Mouse (Mus musculus) forebrain, postnatal 0 days (tissue): ENCODE results near the gene Enox1. TPM values are rescaled to one million over a fixed set of nuclear protein-coding genes. Genes with fewer than 3 reads are reported as not detected.

ENCODE experiments used
- ATAC-seq: fragments of 200-750 bp; cut with Nextera tagmentation; 2 replicates; pipeline ENCODE4 v1.8.0; 2017; ENCODE audit warnings: mild to moderate bottlenecking, moderate library complexity
- DNase-seq: peaks from one replicate; pipeline ENCODE4 v3.0.0-alpha.2; 2015
- H3K27ac ChIP-seq: fragments of 300-500 bp; sonication (generic); 2 replicates; pipeline ENCODE4 v1.5.1; 2014; ENCODE audit warnings: low read depth, mild to moderate bottlenecking, antibody characterized with exemption, low read length, moderate library complexity, mixed read lengths
- H3K27me3 ChIP-seq: fragments of 300-500 bp; sonication (generic); 2 replicates; pipeline ENCODE4 v1.6.1; 2014; ENCODE audit warnings: mild to moderate bottlenecking, low read length, mixed read lengths; ENCODE audit not compliant: insufficient read depth
- H3K36me3 ChIP-seq: fragments of 300-500 bp; sonication (generic); 2 replicates; pipeline ENCODE4 v1.6.1; 2014; ENCODE audit warnings: mild to moderate bottlenecking, moderate library complexity; ENCODE audit not compliant: insufficient read depth
- H3K4me1 ChIP-seq: fragments of 300-500 bp; sonication (generic); 2 replicates; pipeline ENCODE4 v1.6.1; 2014; ENCODE audit warnings: antibody characterized with exemption; ENCODE audit not compliant: insufficient read depth
- H3K4me2 ChIP-seq: fragments of 300-500 bp; sonication (generic); 2 replicates; pipeline ENCODE4 v1.6.1; 2014; ENCODE audit warnings: low read depth, mild to moderate bottlenecking, moderate library complexity
- H3K4me3 ChIP-seq: fragments of 300-500 bp; sonication (generic); 2 replicates; pipeline ENCODE4 v1.5.1; 2014; ENCODE audit warnings: low read depth, low read length, mixed read lengths
- H3K9ac ChIP-seq: fragments of 300-500 bp; sonication (generic); 2 replicates; pipeline ENCODE4 v1.6.1; 2014; ENCODE audit warnings: mild to moderate bottlenecking
- H3K9me3 ChIP-seq: fragments of 300-500 bp; sonication (generic); 2 replicates; pipeline ENCODE4 v1.6.1; 2016; ENCODE audit warnings: low read length
- CTCF ChIP-seq: sonication (generic); IDR thresholded peaks from 2 replicates; pipeline ENCODE4 v1.5.1; 2016; ENCODE audit warnings: antibody characterized with exemption, control low read depth, low read depth
- WGBS: fragments of 180-500 bp; shearing (Covaris S2); extraction: QIAGEN DNeasy Blood & Tissue Kit; methylation state at CpG from one replicate; pipeline ENCODE4 v1.1.7; 2014; 5-methylcytosine and 5-hydroxymethylcytosine counted together
- polyA plus RNA-seq: library from polyadenylated mRNA; unstranded; fragments of >200 nt; fragmentation: Nextera tagmentation; extraction: Ambion mirVana; gene quantifications from 2 replicates; pipeline ENCODE4 v1.2.1, GENCODE M21; 2015
- total RNA-seq: library from RNA; depleted of rRNA; stranded (reverse); fragments of >200 nt; gene quantifications from 2 replicates; pipeline ENCODE4 v1.2.3, GENCODE M21; 2014

Gene Enox1
- total and polyA plus RNA-seq, 2 experiments from 2014 or later = 39.9 to 61.8 TPM

DNA sequence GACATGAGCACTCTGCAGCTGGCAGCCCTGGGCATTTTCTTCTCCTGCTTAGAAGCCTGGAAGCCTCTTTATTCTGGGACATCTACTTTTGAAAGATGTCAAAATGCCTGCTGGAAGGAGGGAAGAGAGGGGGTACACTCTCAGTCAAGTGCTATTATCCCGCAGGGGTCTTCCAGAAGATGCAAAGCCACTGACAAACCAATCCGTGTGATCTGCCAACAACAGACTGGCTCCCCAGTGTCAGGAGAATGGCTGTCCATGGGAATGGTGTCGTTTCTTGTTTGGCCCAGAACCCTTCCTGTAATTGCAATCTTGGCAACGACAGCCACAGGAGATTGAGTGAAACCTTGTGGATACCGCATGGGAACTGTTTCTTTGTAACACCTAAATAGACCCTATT is 390.8 kb downstream of the Enox1 start:
- Histone ChIP-seq H3K27me3 (no peaks in the 10 kb centered on the region), H3K36me3 (no peaks in the 10 kb centered on the region), H3K4me3 (no peak overlapping the region), H3K4me2 (no peak overlapping the region), H3K4me1 (peaks cover 4% of the 10 kb centered on the region; the same call in 1 of the 2 replicates), H3K9me3 (no peaks in the 10 kb centered on the region), H3K27ac (no peak overlapping the region), H3K9ac (no peak overlapping the region)
- DNase-seq (no peak), ATAC-seq (peak; percentile 51; the same call in 1 of the 2 replicates)
- TF ChIP-seq CTCF = no peak
- WGBS = 56% methylated on average over 5 of the region's 5 CpGs

DNA sequence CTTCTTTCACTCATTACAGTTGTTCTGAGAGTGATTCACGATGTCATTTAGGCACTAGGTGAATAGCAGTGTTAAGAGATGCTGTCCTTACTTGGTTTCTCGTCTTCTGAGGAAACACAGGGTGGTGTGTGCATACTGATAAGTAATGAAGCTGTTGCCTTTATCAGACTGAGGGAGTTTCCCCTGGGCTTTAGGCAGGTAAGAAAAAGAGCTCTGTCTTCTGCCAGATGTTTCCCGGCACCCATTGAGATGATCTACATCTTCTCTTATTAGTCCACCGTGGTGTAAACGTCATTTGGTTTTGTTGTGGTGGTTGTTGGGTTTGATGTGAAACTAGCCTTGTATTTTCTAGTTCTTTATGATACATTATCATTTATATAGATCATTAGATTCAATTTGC is 392.4 kb downstream of the Enox1 start:
- TF ChIP-seq CTCF = no peak
- H3K36me3 ChIP-seq = no peaks in the 10 kb centered on the region
- H3K9me3 ChIP-seq = no peaks in the 10 kb centered on the region
- H3K27me3 ChIP-seq = no peaks in the 10 kb centered on the region
- ATAC-seq (no peak), DNase-seq (no peak)
- H3K4me2 ChIP-seq = no peak overlapping the region
- WGBS = 93% methylated on average over 5 of the region's 5 CpGs
- no peak overlapping the region for H3K4me3 ChIP-seq
- no peak overlapping the region for H3K9ac ChIP-seq
- H3K27ac ChIP-seq = no peak overlapping the region
- peaks cover 4% of the 10 kb centered on the region; the same call in 1 of the 2 replicates for H3K4me1 ChIP-seq

DNA sequence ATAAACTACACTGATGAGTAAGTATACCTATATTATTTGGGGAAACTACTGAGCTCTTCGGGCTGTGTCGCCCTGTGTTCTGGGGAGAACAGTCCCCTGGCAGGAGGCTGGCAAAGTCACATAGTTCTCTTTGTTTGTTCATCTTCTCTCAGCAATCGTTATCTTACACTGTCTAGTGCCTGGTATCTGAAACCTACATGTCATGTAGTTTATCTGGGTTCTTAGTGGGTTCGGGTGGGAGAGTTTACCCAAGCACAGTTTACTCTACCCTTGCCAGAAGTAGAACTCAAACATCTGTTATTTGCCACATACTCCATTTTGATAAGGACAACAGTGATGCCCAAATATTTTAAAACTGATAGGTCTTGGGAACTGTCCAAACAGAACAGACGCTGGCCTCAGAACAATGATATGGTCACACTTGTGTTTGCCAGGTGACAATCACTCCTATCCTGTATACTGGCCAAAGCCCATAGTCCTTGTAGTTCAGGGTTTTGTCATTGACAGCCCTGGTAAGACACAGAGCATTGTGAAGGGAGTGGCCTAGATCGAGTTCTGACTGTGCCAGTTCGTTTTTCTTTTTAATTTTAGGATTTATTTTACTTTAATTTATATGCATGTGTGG is 401.0 kb downstream of the Enox1 start:
- no peak for DNase-seq

DNA sequence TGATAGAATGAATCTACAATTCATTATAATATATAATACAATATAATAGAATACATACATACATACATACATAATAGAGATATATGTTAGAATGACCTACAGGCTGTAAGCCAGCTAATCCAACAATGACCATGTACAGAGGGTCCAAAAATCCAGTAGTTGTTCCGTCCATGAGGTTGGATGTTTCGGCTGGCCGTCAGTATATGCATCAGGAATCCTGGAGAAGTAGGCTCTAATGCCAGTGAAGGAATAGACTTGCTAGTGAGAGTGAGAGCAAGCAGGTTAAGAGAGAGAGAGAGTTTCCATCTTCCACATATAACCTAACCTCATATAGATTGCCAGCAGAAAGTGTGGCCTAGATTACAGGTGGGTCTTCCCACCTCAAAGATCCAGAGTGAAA is 402.3 kb downstream of the Enox1 start:
- Histone ChIP-seq H3K27ac (no peak overlapping the region), H3K9me3 (no peaks in the 10 kb centered on the region), H3K4me2 (no peak overlapping the region), H3K36me3 (no peaks in the 10 kb centered on the region), H3K27me3 (no peaks in the 10 kb centered on the region), H3K4me1 (no peaks in the 10 kb centered on the region), H3K9ac (no peak overlapping the region), H3K4me3 (no peak overlapping the region)
- TF ChIP-seq CTCF = no peak
- ATAC-seq = no peak
- 97% methylated on average over 3 of the region's 3 CpGs for WGBS
- DNase-seq = no peak

More for the DNA sequence above, 401.0 kb downstream of the Enox1 start:
- peak; percentile 20; the same call in 1 of the 2 replicates for ATAC-seq
- no peak overlapping the region for H3K4me3 ChIP-seq
- H3K9me3 ChIP-seq = no peaks in the 10 kb centered on the region
- no peaks in the 10 kb centered on the region for H3K4me1 ChIP-seq
- no peaks in the 10 kb centered on the region for H3K27me3 ChIP-seq
- 69% methylated on average over 7 of the region's 7 CpGs for WGBS
- no peak overlapping the region for H3K27ac ChIP-seq
- no peak overlapping the region for H3K9ac ChIP-seq
- no peak for TF ChIP-seq CTCF
- no peak overlapping the region for H3K4me2 ChIP-seq
- no peaks in the 10 kb centered on the region for H3K36me3 ChIP-seq

DNA sequence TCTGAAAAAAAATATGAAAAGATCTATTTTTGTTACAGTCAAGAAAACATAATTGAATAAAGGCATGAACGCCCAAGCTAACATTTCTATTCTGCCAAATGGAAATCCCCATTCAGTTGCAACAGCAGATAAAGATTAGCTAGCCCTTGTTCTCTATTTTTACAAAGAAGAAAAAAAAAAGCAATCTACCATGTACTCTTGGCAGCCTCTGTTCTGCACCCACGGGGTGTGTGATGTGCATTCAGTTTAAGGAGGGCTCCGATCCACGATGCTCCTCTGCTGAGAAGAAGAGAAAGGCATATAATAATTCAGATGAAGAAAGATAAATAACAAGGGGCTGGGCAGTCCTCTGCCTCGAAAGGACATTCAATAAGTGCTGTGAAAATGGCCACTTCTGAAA is 403.2 kb downstream of the Enox1 start:
- WGBS = 52% methylated on average over 5 of the region's 5 CpGs

DNA sequence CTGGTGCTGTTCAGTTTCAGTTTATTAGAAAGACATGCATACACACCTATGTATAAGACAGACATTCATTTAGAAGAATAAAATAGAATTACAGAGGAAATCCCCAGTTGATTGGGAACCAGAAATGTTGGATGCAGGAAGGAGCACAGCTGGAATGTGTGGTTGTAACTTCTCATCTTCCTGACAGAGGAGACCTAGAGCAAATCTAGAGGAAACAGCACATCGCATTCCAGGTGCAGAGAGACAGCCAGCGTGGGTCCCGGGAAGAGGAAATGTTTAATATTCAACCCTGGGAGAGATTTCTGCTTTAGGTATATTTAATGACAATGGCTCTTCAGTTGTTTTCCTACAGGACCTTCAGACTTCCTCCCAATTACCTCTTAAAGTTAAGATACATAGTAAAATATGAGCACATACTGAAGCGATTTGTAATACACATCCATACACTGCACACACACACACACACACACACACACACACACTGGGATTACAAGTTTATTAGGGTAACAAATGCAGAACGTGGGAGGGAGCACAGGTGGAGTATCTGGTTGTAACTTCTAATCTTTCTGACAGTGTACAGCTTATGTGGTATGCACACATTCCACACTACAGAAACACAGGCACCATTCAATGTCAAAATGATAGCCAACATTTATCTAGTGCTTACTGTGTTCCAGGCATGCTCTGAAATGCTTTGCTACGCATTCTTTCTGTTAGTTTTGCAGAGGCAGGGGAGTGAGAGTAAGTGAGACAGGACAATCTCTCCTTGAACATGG is 405.4 kb downstream of the Enox1 start:
- ATAC-seq = no peak
- TF ChIP-seq CTCF = no peak
- no peak for DNase-seq
- Histone ChIP-seq H3K4me1 (no peaks in the 10 kb centered on the region), H3K27me3 (no peaks in the 10 kb centered on the region), H3K9ac (no peak overlapping the region), H3K36me3 (no peaks in the 10 kb centered on the region), H3K4me2 (no peak overlapping the region), H3K27ac (no peak overlapping the region), H3K4me3 (no peak overlapping the region), H3K9me3 (no peaks in the 10 kb centered on the region)
- 81% methylated on average over 6 of the region's 6 CpGs for whole genome bisulfite sequencing

More for the DNA sequence above, 403.2 kb downstream of the Enox1 start:
- Histone ChIP-seq H3K36me3 (no peaks in the 10 kb centered on the region), H3K4me1 (no peaks in the 10 kb centered on the region), H3K4me3 (no peak overlapping the region), H3K4me2 (no peak overlapping the region), H3K9me3 (no peaks in the 10 kb centered on the region), H3K27me3 (no peaks in the 10 kb centered on the region), H3K27ac (no peak overlapping the region), H3K9ac (no peak overlapping the region)
- no peak for ATAC-seq
- no peak for DNase-seq
- no peak for TF ChIP-seq CTCF

DNA sequence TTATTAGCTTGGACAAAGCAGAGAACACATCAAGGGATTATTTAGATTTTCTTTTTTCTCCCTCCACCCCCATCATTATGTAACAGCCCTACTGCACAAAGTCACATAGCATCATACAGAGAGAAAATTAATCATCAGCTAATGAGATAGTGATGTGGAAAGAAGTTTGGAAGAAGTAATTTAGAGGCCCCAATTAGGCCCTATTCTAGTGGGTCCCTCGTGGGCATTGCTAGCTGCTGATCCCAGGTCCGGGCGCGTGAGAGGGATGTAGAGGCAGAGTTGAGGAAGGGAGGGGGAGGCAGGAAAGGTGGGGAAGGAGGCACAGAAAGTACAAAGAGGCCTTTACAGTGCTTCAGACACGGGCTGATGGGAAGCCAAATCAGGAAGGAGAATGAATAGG is 407.4 kb downstream of the Enox1 start:
- H3K4me2 ChIP-seq = no peak overlapping the region
- H3K4me3 ChIP-seq = no peak overlapping the region
- no peak for TF ChIP-seq CTCF
- no peaks in the 10 kb centered on the region for H3K9me3 ChIP-seq
- no peak overlapping the region for H3K27ac ChIP-seq
- ATAC-seq (no peak), DNase-seq (no peak)
- H3K9ac ChIP-seq = no peak overlapping the region
- H3K4me1 ChIP-seq = no peaks in the 10 kb centered on the region
- H3K36me3 ChIP-seq = no peaks in the 10 kb centered on the region
- WGBS = 36% methylated on average over 5 of the region's 5 CpGs
- H3K27me3 ChIP-seq = no peaks in the 10 kb centered on the region
